Mouse (Mus musculus) forebrain, embryonic 11.5 days (tissue): Measurements from ENCODE around the gene Mamdc2. TPM values are rescaled to one million over a fixed set of nuclear protein-coding genes. Genes with fewer than 3 reads are reported as not detected.
A peak's percentile ranks its signal among the peaks of the same experiment; 100 is the strongest.

Experiments
- ATAC-seq: fragments of 200-750 bp; cut with Nextera tagmentation; replicated peaks from 2 replicates; pipeline ENCODE4 v1.8.0; 2017; ENCODE audit warnings: moderate TSS enrichment; ENCODE audit not compliant: low FRiP score
- DNase-seq: peaks from one replicate; pipeline ENCODE4 v3.0.0-alpha.2; 2017; ENCODE audit warnings: low spot score
- H3K27ac ChIP-seq: fragments of 300-500 bp; sonication (generic); 2 replicates; pipeline ENCODE4 v1.5.1; 2014; ENCODE audit warnings: low read depth, low read length
- H3K27me3 ChIP-seq: fragments of 300-500 bp; sonication (generic); 2 replicates; pipeline ENCODE4 v1.6.1; 2014; ENCODE audit warnings: mild to moderate bottlenecking, low read length, mixed read lengths; ENCODE audit not compliant: control insufficient read depth, insufficient read depth
- H3K36me3 ChIP-seq: fragments of 300-500 bp; sonication (generic); 2 replicates; pipeline ENCODE4 v1.6.1; 2014; ENCODE audit warnings: mild to moderate bottlenecking, low read length, moderate library complexity, mixed read lengths; ENCODE audit not compliant: control insufficient read depth, insufficient read depth
- H3K4me1 ChIP-seq: fragments of 300-500 bp; sonication (generic); replicated peaks from 2 replicates; pipeline ENCODE4 v1.6.1; 2014; ENCODE audit warnings: low read length, mixed read lengths; ENCODE audit not compliant: control insufficient read depth, insufficient read depth
- H3K4me2 ChIP-seq: fragments of 300-500 bp; sonication (generic); 2 replicates; pipeline ENCODE4 v1.6.1; 2014; ENCODE audit warnings: low read depth, mild to moderate bottlenecking, low read length, moderate library complexity, mixed read lengths; ENCODE audit not compliant: severe bottlenecking
- H3K4me3 ChIP-seq: fragments of 300-500 bp; sonication (generic); 2 replicates; pipeline ENCODE4 v1.5.1; 2014; ENCODE audit warnings: low read depth, low read length
- H3K9ac ChIP-seq: fragments of 300-500 bp; sonication (generic); 2 replicates; pipeline ENCODE4 v1.6.1; 2014; ENCODE audit warnings: low read length
- H3K9me3 ChIP-seq: fragments of 300-500 bp; sonication (generic); 2 replicates; pipeline ENCODE4 v1.6.1; 2016; ENCODE audit warnings: low read length, mixed read lengths; ENCODE audit not compliant: control insufficient read depth
- WGBS: fragments of 180-500 bp; shearing (Covaris S2); extraction: QIAGEN DNeasy Blood & Tissue Kit; methylation state at CpG from one replicate; pipeline ENCODE4 v1.1.7; 2014; 5-methylcytosine and 5-hydroxymethylcytosine counted together
- polyA plus RNA-seq: library from polyadenylated mRNA; unstranded; fragments of >200 nt; fragmentation: Nextera tagmentation; extraction: Ambion mirVana; gene quantifications from 2 replicates; pipeline ENCODE4 v1.2.1, GENCODE M21; 2014

Mamdc2 gene
- polyA plus RNA-seq, 1 experiment from 2014 or later, result 1.2 TPM

GRCm38 (mm10) chr19:23457492-23457891, 9.2 kb upstream of the Mamdc2 start:
- Histone ChIP-seq H3K9ac (no peak overlapping the region), H3K4me3 (no peak overlapping the region), H3K4me2 (no peak overlapping the region), H3K27ac (no peak overlapping the region), H3K4me1 (no peaks in the 10 kb centered on the region), H3K9me3 (no peaks in the 10 kb centered on the region), H3K36me3 (no peaks in the 10 kb centered on the region), H3K27me3 (no peaks in the 10 kb centered on the region)
- DNase-seq (peak; percentile 48), ATAC-seq (no peak)
- WGBS, result 45% methylated on average over 4 of the region's 4 CpGs

- no peak overlapping the region for H3K9ac ChIP-seq
- no peaks in the 10 kb centered on the region for H3K9me3 ChIP-seq
- peaks cover 2% of the 10 kb centered on the region; the same call in 1 of the 2 replicates for H3K4me1 ChIP-seq
- no peak for ATAC-seq
- no peaks in the 10 kb centered on the region for H3K36me3 ChIP-seq
- H3K27me3 ChIP-seq, result no peaks in the 10 kb centered on the region; the same call in 1 of the 2 replicates
- no peak overlapping the region for H3K4me2 ChIP-seq
- H3K27ac ChIP-seq, result no peak overlapping the region
- no peak for DNase-seq
- 86% methylated on average over 4 of the region's 4 CpGs for WGBS
- H3K4me3 ChIP-seq, result no peak overlapping the region
Measured at GRCm38 (mm10) chr19:23451361-23451760, 3.1 kb upstream of the Mamdc2 start.

- no peaks in the 10 kb centered on the region for H3K36me3 ChIP-seq
- H3K9ac ChIP-seq, result peak overlapping the region; percentile 54
- H3K27me3 ChIP-seq, result no peaks in the 10 kb centered on the region; the same call in 1 of the 2 replicates
- H3K4me3 ChIP-seq, result peak overlapping the region; percentile 37
- peak; percentile 67 for DNase-seq
- no peak overlapping the region for H3K27ac ChIP-seq
- no peaks in the 10 kb centered on the region for H3K9me3 ChIP-seq
- peak; percentile 67 for ATAC-seq
- H3K4me2 ChIP-seq, result peak overlapping the region; percentile 96
- peaks cover 2% of the 10 kb centered on the region; the same call in 1 of the 2 replicates for H3K4me1 ChIP-seq
- under 1% methylated on average over 23 of the region's 23 CpGs for WGBS
Measured at GRCm38 (mm10) chr19:23447221-23447987, 838 bp downstream of the Mamdc2 start.

- no peak overlapping the region for H3K9ac ChIP-seq
- H3K4me1 ChIP-seq, result peaks cover 2% of the 10 kb centered on the region; the same call in 1 of the 2 replicates
- H3K4me2 ChIP-seq, result no peak overlapping the region
- H3K27me3 ChIP-seq, result no peaks in the 10 kb centered on the region; the same call in 1 of the 2 replicates
- DNase-seq (no peak), ATAC-seq (no peak)
- no peaks in the 10 kb centered on the region for H3K36me3 ChIP-seq
- 61% methylated on average over 7 of the region's 7 CpGs for WGBS
- H3K27ac ChIP-seq, result no peak overlapping the region
- no peaks in the 10 kb centered on the region for H3K9me3 ChIP-seq
- H3K4me3 ChIP-seq, result no peak overlapping the region
Measured at GRCm38 (mm10) chr19:23444910-23445845, 3.1 kb downstream of the Mamdc2 start.

- Histone ChIP-seq H3K4me3 (no peak overlapping the region), H3K4me1 (no peaks in the 10 kb centered on the region), H3K27ac (no peak overlapping the region), H3K4me2 (no peak overlapping the region), H3K27me3 (no peaks in the 10 kb centered on the region), H3K9me3 (no peaks in the 10 kb centered on the region), H3K36me3 (no peaks in the 10 kb centered on the region), H3K9ac (no peak overlapping the region)
- ATAC-seq (no peak), DNase-seq (no peak)
- WGBS, result 80% methylated on average over 4 of the region's 4 CpGs
Measured at GRCm38 (mm10) chr19:23435731-23436130, 12.5 kb downstream of the Mamdc2 start.

- no peak overlapping the region for H3K27ac ChIP-seq
- H3K36me3 ChIP-seq, result no peaks in the 10 kb centered on the region
- no peaks in the 10 kb centered on the region for H3K4me1 ChIP-seq
- no peaks in the 10 kb centered on the region for H3K9me3 ChIP-seq
- DNase-seq (no peak), ATAC-seq (no peak)
- no peak overlapping the region for H3K4me3 ChIP-seq
- WGBS, result 88% methylated on average over 11 of the region's 11 CpGs
- no peak overlapping the region for H3K4me2 ChIP-seq
- no peak overlapping the region for H3K9ac ChIP-seq
- H3K27me3 ChIP-seq, result no peaks in the 10 kb centered on the region
Measured at GRCm38 (mm10) chr19:23434433-23434832, 13.8 kb downstream of the Mamdc2 start.

- H3K4me1 ChIP-seq, result no peaks in the 10 kb centered on the region
- H3K4me2 ChIP-seq, result no peak overlapping the region
- WGBS, result 91% methylated on average over 1 of the region's 1 CpGs
- no peak for ATAC-seq
- no peak overlapping the region for H3K27ac ChIP-seq
- no peaks in the 10 kb centered on the region for H3K9me3 ChIP-seq
- no peaks in the 10 kb centered on the region for H3K36me3 ChIP-seq
- no peaks in the 10 kb centered on the region for H3K27me3 ChIP-seq
- DNase-seq, result no peak
- H3K9ac ChIP-seq, result no peak overlapping the region
- no peak overlapping the region for H3K4me3 ChIP-seq
Measured at GRCm38 (mm10) chr19:23417668-23418067, 30.6 kb downstream of the Mamdc2 start.

- no peaks in the 10 kb centered on the region for H3K9me3 ChIP-seq
- 93% methylated on average over 5 of the region's 5 CpGs for WGBS
- H3K4me1 ChIP-seq, result no peaks in the 10 kb centered on the region
- no peak overlapping the region for H3K27ac ChIP-seq
- H3K27me3 ChIP-seq, result no peaks in the 10 kb centered on the region
- H3K36me3 ChIP-seq, result no peaks in the 10 kb centered on the region
- no peak for ATAC-seq
- no peak for DNase-seq
- no peak overlapping the region for H3K4me3 ChIP-seq
- H3K4me2 ChIP-seq, result no peak overlapping the region
- no peak overlapping the region for H3K9ac ChIP-seq
Measured at GRCm38 (mm10) chr19:23410800-23411199, 37.4 kb downstream of the Mamdc2 start.
